Comparison of ENCODE assay signal across 8 mouse cellular contexts in genomic region chr10:79766508-79767325, GRCm38 (mm10). TPM values are rescaled to one million over a fixed set of nuclear protein-coding genes. Genes with fewer than 3 reads are reported as not detected.
A peak's percentile ranks its signal among the peaks of the same experiment; 100 is the strongest.
DNase-seq lines count a peak whose midpoint lies in the region; ATAC-seq lines count a peak whose summit lies in the region.

TSS of gene Rnf126 (minus strand) at chr10:79766952.

- intact Hi-C loops in gastrocnemius, postnatal 14 days (cut with DNase I; ENCODE audit: low total_unique reads) = no loop called here
- intact Hi-C loops in left cerebral cortex, postnatal 10 days (cut with DNase I) = no loop called here

- DNase-seq in adrenal gland, adult (ENCODE audit: inconsistent age in 2 of 2, low spot score in 1 of 2) = peak; percentile 100
- DNase-seq in embryo, embryonic 10.5 days (ENCODE audit: low spot score) = peak; percentile 100
- DNase-seq in gastrocnemius, postnatal 14 days = peak; percentile 98
- peak; percentile 98 to 99 for DNase-seq in left cerebral cortex, postnatal 10 days (ENCODE audit: extremely low spot score in 1 of 2, low spot score in 2 of 2)
- peak; percentile 98 for DNase-seq in right cerebral cortex, postnatal 25 days
- DNase-seq in urinary bladder, postnatal 4 days (ENCODE audit: low spot score in 2 of 2) = peak; percentile 99 to 100

- peak; percentile 92 for ATAC-seq in inflammation-experienced regulatory T-cells, adult 6 months
- peak; percentile 92 for ATAC-seq in megakaryocyte-erythroid progenitor cell, adult 5-6 weeks (replicated peaks; ENCODE audit: low FRiP score, low TSS enrichment, poor library complexity, severe bottlenecking)

RNA-seq across cellular contexts. Expression of gene Rnf126, which starts in this region (rescaled TPM):
- 10 to 100 TPM; 25.9 to 30.6 TPM for total RNA-seq in gastrocnemius, postnatal 14 days (2021)
- polyA plus RNA-seq in inflammation-experienced regulatory T-cells, adult 6 months (2017; shearing (Covaris generic)) = 1 to 10 TPM; 2.1 to 2.8 (median 2.7) TPM
- total RNA-seq in left cerebral cortex, postnatal 10 days (2021) = 10 to 100 TPM; 90.7 to 95.8 TPM
- total RNA-seq in megakaryocyte-erythroid progenitor cell, adult 5-6 weeks (2014; fragmentation: Nextera tagmentation) = 76.0 and 106 TPM in 2 replicates
- total RNA-seq in megakaryocyte-erythroid progenitor cell, adult 5-6 weeks (2017) = 16.2 and 20.8 TPM in 2 replicates

Comparison
In these comparisons a context has a peak if more than half of its experiments do, and no peak if none do; other contexts are left out.
1. Peak in every context shown above with its lines: DNase-seq and ATAC-seq.